Mouse (Mus musculus) lung, postnatal 0 days (tissue): ENCODE results near the gene Rnf150.

Experiments
- CTCF ChIP-seq: IDR thresholded peaks from 2 replicates; pipeline ENCODE4 v1.5.1; 2016; ENCODE audit warnings: antibody characterized with exemption, mild to moderate bottlenecking
- EP300 ChIP-seq: IDR thresholded peaks from 2 replicates; pipeline ENCODE4 v1.6.1; 2016; ENCODE audit warnings: antibody characterized with exemption, mild to moderate bottlenecking, control low read depth

DNA sequence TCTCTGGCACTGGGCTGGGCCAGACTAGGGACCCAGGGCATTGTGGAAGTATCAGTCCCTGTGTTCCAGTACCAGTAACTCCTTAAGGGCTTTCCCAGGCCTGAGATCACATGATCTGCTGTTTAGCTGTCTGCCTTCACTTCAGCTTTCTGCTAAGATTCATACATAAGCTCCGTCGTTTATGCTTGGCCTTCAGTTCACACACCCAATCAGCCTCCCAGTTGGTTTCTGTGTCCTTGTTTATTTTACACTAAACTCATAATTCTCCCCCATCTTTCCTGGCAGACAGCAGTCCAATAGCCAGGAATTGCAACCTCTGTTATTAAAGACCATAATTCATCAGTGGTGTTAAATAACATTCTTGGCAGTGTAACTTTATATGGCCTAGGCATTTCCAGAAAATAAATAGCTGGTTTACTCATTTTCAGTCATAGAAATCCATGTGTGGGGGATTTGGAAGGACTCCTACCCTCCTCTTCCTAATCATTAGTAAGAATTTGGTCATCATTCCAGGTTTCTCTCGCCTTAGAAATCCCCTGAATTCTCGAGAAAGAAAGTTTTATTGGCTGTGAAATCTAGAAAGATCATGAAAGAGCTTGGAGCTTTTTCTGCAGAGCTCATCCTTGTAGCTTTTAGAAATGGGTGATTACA is 7.8 kb downstream of the Rnf150 start:
- TF ChIP-seq CTCF (no peak), EP300 (no peak)
